Mouse (Mus musculus) intestine, embryonic 14.5 days (tissue): ENCODE data around the gene Ctrc. TPM values are rescaled to one million over a fixed set of nuclear protein-coding genes. Genes with fewer than 3 reads are reported as not detected.
A peak's percentile ranks its signal among the peaks of the same experiment; 100 is the strongest.

Experiments
- ATAC-seq: fragments of 200-750 bp; cut with Nextera tagmentation; replicated peaks from 2 replicates; pipeline ENCODE4 v1.8.0; 2017; ENCODE audit warnings: low read depth, moderate number of reproducible peaks, moderate TSS enrichment, moderate library complexity; ENCODE audit not compliant: low FRiP score, low TSS enrichment
- DNase-seq: peaks from one replicate; pipeline ENCODE4 v3.0.0-alpha.2; 2018; ENCODE audit warnings: low spot score
- H3K27ac ChIP-seq: fragments of 300-500 bp; sonication (generic); 2 replicates; pipeline ENCODE4 v1.5.1; 2014; ENCODE audit warnings: low read depth, mild to moderate bottlenecking, control low read depth
- H3K27me3 ChIP-seq: fragments of 300-500 bp; sonication (generic); replicated peaks from 2 replicates; pipeline ENCODE4 v1.6.1; 2014; ENCODE audit warnings: low read length, control low read depth; ENCODE audit not compliant: control insufficient read depth, insufficient read depth
- H3K36me3 ChIP-seq: fragments of 300-500 bp; sonication (generic); 2 replicates; pipeline ENCODE4 v1.6.1; 2014; ENCODE audit warnings: low read length, control low read depth; ENCODE audit not compliant: control insufficient read depth, insufficient read depth
- H3K4me1 ChIP-seq: fragments of 300-500 bp; sonication (generic); replicated peaks from 2 replicates; pipeline ENCODE4 v1.6.1; 2014; ENCODE audit warnings: low read length, control low read depth, mixed read lengths; ENCODE audit not compliant: control insufficient read depth, insufficient read depth
- H3K4me2 ChIP-seq: fragments of 300-500 bp; sonication (generic); 2 replicates; pipeline ENCODE4 v1.6.1; 2014; ENCODE audit warnings: low read length
- H3K4me3 ChIP-seq: fragments of 300-500 bp; sonication (generic); 2 replicates; pipeline ENCODE4 v1.5.1; 2014; ENCODE audit warnings: low read depth, low read length, control low read depth, mixed read lengths
- H3K9ac ChIP-seq: fragments of 300-500 bp; sonication (generic); 2 replicates; pipeline ENCODE4 v1.6.1; 2014; ENCODE audit warnings: mild to moderate bottlenecking, low read length
- H3K9me3 ChIP-seq: fragments of 300-500 bp; sonication (generic); 2 replicates; pipeline ENCODE4 v1.6.1; 2016; ENCODE audit warnings: low read length, control low read depth; ENCODE audit not compliant: control insufficient read depth
- WGBS: fragments of 180-500 bp; shearing (Covaris S2); extraction: QIAGEN DNeasy Blood & Tissue Kit; methylation state at CpG from one replicate; pipeline ENCODE4 v1.1.7; 2014; 5-methylcytosine and 5-hydroxymethylcytosine counted together
- polyA plus RNA-seq: library from polyadenylated mRNA; unstranded; fragments of >200 nt; fragmentation: Nextera tagmentation; extraction: Ambion mirVana; gene quantifications from 2 replicates; pipeline ENCODE4 v1.2.1, GENCODE M21; 2014

The Ctrc gene
- polyA plus RNA-seq, 1 experiment from 2014 or later, result not detected

- no peak overlapping the region for H3K4me2 ChIP-seq
- WGBS, result 88% methylated on average over 3 of the region's 3 CpGs
- H3K4me3 ChIP-seq, result no peak overlapping the region
- peaks cover 15% of the 10 kb centered on the region; the same call in 1 of the 2 replicates for H3K36me3 ChIP-seq
- H3K9me3 ChIP-seq, result no peaks in the 10 kb centered on the region
- DNase-seq (no peak), ATAC-seq (no peak)
- no peak overlapping the region for H3K27ac ChIP-seq
- H3K27me3 ChIP-seq, result no peaks in the 10 kb centered on the region
- peaks cover 57% of the 10 kb centered on the region for H3K4me1 ChIP-seq
- H3K9ac ChIP-seq, result no peak overlapping the region
These were observed 25.2 kb upstream of the Ctrc start for GRCm38 (mm10) chr4:141871333-141871725.

- H3K4me2 ChIP-seq, result no peak overlapping the region
- no peaks in the 10 kb centered on the region for H3K27me3 ChIP-seq
- peaks cover 57% of the 10 kb centered on the region for H3K4me1 ChIP-seq
- H3K27ac ChIP-seq, result no peak overlapping the region
- no peaks in the 10 kb centered on the region for H3K9me3 ChIP-seq
- H3K9ac ChIP-seq, result no peak overlapping the region
- ATAC-seq (no peak), DNase-seq (no peak)
- no peak overlapping the region for H3K4me3 ChIP-seq
- peaks cover 16% of the 10 kb centered on the region; the same call in 1 of the 2 replicates for H3K36me3 ChIP-seq
- 77% methylated on average over 11 of the region's 11 CpGs for WGBS
These were observed 24.6 kb upstream of the Ctrc start for GRCm38 (mm10) chr4:141870666-141871332.

- no peak overlapping the region for H3K4me3 ChIP-seq
These were observed 23.5 kb upstream of the Ctrc start for GRCm38 (mm10) chr4:141869436-141870215.

DNA sequence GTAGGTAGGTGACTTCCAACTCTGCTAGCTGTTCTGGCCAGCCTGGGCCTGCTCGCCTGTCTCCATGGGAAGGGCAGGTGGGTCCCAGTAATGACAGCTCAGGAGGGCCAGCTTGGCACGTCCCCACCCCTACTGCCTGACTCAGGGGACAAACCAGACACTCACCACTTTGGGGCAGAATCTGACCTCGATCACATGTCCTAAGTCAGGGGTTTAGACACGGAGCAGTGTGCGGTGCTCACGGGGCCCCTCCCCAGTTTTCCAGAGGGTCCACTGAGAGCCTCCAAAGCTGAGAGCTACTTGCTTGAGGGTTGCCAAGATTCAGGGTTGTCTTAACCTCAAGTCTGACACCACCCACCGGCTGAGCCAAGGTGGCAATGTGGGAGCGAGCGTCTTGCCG lies 21.9 kb upstream of the Ctrc start:
- H3K4me2 ChIP-seq, result no peak overlapping the region
- no peak for DNase-seq
- no peaks in the 10 kb centered on the region for H3K27me3 ChIP-seq
- WGBS, result 91% methylated on average over 10 of the region's 10 CpGs
- no peak for ATAC-seq
- peaks cover 45% of the 10 kb centered on the region for H3K4me1 ChIP-seq
- H3K27ac ChIP-seq, result no peak overlapping the region
- no peak overlapping the region for H3K4me3 ChIP-seq
- no peak overlapping the region for H3K9ac ChIP-seq
- H3K36me3 ChIP-seq, result peaks cover 26% of the 10 kb centered on the region
- H3K9me3 ChIP-seq, result no peaks in the 10 kb centered on the region

More at GRCm38 (mm10) chr4:141869436-141870215, 23.5 kb upstream of the Ctrc start:
- Histone ChIP-seq H3K36me3 (peaks cover 26% of the 10 kb centered on the region), H3K9me3 (no peaks in the 10 kb centered on the region), H3K27ac (no peak overlapping the region), H3K4me2 (no peak overlapping the region), H3K4me1 (peaks cover 49% of the 10 kb centered on the region), H3K27me3 (no peaks in the 10 kb centered on the region), H3K9ac (no peak overlapping the region)
- DNase-seq, result no peak
- WGBS, result 72% methylated on average over 5 of the region's 5 CpGs
- no peak for ATAC-seq

DNA sequence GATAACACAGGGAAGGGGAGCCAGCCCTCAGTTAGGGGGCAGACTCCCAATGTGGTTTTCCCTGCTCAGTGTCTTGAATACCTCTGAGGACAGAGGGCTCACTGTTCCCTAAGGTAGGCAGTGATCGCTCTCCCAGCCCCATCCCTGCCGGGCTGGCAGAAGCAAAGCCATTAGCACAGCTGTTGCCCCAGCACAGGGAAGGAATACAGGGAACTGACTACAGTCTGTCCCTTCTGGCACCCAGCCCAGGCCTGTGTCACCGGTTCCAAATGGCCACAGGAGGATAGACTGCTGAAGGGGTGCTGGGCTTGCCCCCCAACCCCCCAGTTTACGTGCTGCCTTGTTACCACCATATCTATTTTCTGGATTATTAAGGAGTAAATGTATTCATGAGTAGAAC lies 21.3 kb upstream of the Ctrc start:
- H3K4me2 ChIP-seq, result no peak overlapping the region
- peaks cover 26% of the 10 kb centered on the region for H3K36me3 ChIP-seq
- no peaks in the 10 kb centered on the region for H3K27me3 ChIP-seq
- H3K9ac ChIP-seq, result no peak overlapping the region
- 39% methylated on average over 4 of the region's 4 CpGs for WGBS
- no peaks in the 10 kb centered on the region for H3K9me3 ChIP-seq
- H3K4me3 ChIP-seq, result no peak overlapping the region
- no peak for DNase-seq
- ATAC-seq, result 0 out of 2 replicates have a peak, but pooled peaks have one; percentile 21
- no peak overlapping the region; the same call in 1 of the 2 replicates for H3K27ac ChIP-seq
- H3K4me1 ChIP-seq, result peaks cover 40% of the 10 kb centered on the region

DNA sequence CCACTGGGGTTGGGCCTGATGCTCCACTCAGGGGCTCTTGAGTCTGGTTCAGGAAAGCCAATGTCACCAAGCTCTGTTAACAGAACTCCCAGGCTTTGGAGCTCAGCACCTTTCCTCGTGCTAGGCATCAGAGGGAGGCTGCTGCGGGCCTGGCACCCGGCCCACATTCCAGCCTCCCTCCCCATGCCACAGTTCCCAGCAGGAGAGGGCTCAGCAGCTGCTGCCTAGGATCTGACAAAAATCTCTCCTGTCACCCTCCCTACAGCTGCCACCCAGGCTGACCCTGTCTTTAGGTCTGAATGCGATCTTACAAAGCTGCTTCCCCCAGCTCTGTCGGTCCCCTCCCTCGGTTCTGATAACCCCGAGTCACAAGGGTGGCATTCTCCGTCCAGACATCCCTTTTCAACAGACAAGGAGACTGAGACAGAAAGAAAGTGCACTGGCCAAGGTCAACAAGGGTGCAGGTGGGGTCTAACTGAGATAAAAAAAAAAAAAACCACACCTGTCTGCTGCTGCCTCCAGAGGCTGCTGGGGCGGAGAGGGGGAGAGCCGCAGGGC lies 20.9 kb upstream of the Ctrc start:
- H3K4me1 ChIP-seq, result peaks cover 35% of the 10 kb centered on the region
- H3K9me3 ChIP-seq, result no peaks in the 10 kb centered on the region
- no peaks in the 10 kb centered on the region for H3K27me3 ChIP-seq
- no peak overlapping the region for H3K9ac ChIP-seq
- ATAC-seq (0 out of 2 replicates have a peak, but pooled peaks have one; percentile 11), DNase-seq (no peak)
- peaks cover 26% of the 10 kb centered on the region for H3K36me3 ChIP-seq
- H3K27ac ChIP-seq, result no peak overlapping the region; the same call in 1 of the 2 replicates
- WGBS, result 32% methylated on average over 10 of the region's 10 CpGs
- no peak overlapping the region for H3K4me3 ChIP-seq
- H3K4me2 ChIP-seq, result no peak overlapping the region

GRCm38 (mm10) chr4:141865600-141865999 lies 19.4 kb upstream of the Ctrc start:
- ATAC-seq, result no peak
- H3K4me1 ChIP-seq, result peaks cover 28% of the 10 kb centered on the region

GRCm38 (mm10) chr4:141865006-141865405 lies 18.8 kb upstream of the Ctrc start:
- DNase-seq (no peak), ATAC-seq (no peak)
- 96% methylated on average over 5 of the region's 5 CpGs for WGBS
- Histone ChIP-seq H3K4me3 (no peak overlapping the region), H3K4me2 (no peak overlapping the region), H3K9ac (no peak overlapping the region), H3K27ac (no peak overlapping the region), H3K36me3 (peaks cover 29% of the 10 kb centered on the region), H3K27me3 (no peaks in the 10 kb centered on the region), H3K4me1 (peaks cover 28% of the 10 kb centered on the region), H3K9me3 (no peaks in the 10 kb centered on the region)

More at GRCm38 (mm10) chr4:141865600-141865999, 19.4 kb upstream of the Ctrc start:
- Histone ChIP-seq H3K27me3 (no peaks in the 10 kb centered on the region), H3K9ac (no peak overlapping the region), H3K36me3 (peaks cover 28% of the 10 kb centered on the region), H3K9me3 (no peaks in the 10 kb centered on the region), H3K27ac (no peak overlapping the region), H3K4me2 (no peak overlapping the region), H3K4me3 (no peak overlapping the region)
- 85% methylated on average over 5 of the region's 5 CpGs for WGBS
- no peak for DNase-seq
